Mouse (Mus musculus): ENCODE measurements around the gene Haao. TPM values are rescaled to one million over a fixed set of nuclear protein-coding genes. Genes with fewer than 3 reads are reported as not detected.

Haao gene
- total RNA-seq, 1 experiment from 2014 or later: 30.9 TPM

DNA sequence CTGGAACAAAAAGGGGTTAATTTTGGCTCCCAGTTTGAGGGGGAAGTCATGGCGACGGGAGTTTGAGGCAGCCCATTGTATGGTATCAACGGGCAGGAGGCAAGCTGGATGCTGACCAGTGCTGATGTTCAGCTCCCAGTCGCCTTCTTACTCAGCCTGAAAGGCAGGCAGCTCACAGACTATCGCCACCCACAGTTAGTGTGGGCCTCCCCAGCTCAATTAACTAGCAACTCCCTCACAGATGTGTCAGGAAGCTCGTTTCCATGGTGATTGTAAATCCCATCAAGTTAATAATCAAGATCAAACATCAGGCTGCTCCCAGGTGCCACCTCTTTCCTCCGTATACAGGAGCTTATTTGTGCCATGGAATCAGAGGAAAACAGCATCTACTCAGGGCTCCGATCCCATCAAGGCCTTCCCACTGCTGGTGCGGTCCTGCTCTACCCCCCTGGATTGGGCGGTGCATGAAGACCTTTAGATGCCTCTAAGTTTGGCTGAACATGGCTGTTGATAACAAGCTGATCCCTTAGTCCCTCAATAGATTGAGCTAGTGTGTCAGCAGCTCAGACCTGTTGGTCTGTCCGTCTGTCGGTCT is 1.4 kb upstream of the Haao start:
- ATAC-seq (replicated peaks in 1 of 2; ENCODE audit: insufficient read depth in 1 of 2, low FRiP score in 2 of 2, low TSS enrichment in 1 of 2, low read depth in 1 of 2, poor library complexity in 2 of 2, severe bottlenecking in 2 of 2): no peak

DNA sequence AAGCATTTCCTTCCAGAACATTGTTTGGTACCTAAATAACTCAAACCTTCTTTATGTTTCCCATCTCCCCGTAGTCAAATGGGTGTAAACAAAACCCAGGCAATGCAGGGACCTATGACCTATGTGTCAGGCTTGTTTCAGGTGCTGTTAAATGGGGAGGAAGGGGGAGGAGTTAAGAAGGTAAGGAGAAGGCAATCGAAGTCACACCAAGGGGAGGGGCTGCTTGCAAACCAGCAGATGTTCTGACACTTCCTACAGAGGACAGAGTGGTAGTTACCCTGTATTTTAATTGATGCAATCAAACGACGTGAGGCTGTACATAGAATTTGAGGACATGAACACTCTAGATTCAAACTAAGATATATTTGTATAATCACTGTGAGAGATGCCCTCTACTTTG is 719 bp upstream of the Haao start:
- ATAC-seq (replicated peaks in 1 of 2; ENCODE audit: insufficient read depth in 1 of 2, low FRiP score in 2 of 2, low TSS enrichment in 1 of 2, low read depth in 1 of 2, poor library complexity in 2 of 2, severe bottlenecking in 2 of 2): no peak

DNA sequence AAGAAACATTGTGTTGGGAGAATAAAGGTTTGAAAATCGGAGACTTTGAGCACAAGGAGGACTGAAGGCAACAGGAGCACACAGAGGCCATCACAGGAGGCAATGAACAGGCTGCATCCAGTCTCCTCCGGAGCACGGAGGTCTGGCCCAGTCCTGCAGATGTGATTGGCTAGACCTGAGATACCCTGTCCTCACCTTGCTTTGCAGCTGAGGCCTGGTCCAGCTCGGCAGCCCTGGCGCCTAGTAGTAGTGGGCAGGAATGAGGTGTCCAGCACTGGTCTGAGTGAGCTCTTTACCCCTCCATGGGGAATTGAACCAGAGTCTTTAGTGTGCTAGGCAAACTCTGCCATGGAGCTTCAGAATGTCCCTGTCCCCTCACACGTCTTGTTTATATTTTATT is 663 bp downstream of the Haao start:
- no peak for ATAC-seq (replicated peaks in 1 of 2; ENCODE audit: insufficient read depth in 1 of 2, low FRiP score in 2 of 2, low TSS enrichment in 1 of 2, low read depth in 1 of 2, poor library complexity in 2 of 2, severe bottlenecking in 2 of 2)

DNA sequence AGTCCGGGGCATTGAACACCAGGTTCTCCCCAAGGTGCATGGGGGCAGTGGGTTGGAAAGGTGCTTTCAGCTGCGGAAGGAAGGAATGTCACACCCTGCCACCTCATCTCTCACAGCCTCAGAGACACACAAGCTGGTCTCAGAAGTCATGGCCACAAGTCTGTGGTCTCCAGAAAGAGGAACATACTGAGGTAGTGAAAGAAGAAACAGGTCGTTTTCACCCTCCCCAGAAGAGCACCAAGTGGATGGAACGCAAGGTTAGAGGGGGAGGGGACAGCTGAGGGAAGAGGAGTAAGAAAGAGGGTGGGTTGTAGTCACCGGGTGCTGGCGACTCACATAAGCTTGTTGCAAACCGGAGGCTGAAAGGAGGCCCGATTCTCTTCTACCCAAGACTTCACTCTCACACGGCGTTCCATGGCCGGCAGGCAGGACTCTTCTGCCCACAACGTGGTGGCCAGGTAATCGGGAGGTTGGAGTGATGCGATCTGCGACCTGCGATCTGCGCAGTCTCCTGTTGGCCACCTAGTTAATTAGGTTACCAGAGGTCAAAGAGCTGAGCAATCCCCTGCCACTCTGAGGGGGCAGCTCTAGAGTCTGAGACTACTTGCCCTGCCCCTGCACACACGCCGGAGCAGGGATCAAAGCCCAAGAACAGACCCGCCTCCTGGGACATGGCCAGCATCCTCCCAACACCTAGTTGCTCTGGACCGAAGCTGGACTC is 1.3 kb downstream of the Haao start:
- ATAC-seq (replicated peaks in 1 of 2; ENCODE audit: insufficient read depth in 1 of 2, low FRiP score in 2 of 2, low TSS enrichment in 1 of 2, low read depth in 1 of 2, poor library complexity in 2 of 2, severe bottlenecking in 2 of 2): peak; percentile 83 to 86

DNA sequence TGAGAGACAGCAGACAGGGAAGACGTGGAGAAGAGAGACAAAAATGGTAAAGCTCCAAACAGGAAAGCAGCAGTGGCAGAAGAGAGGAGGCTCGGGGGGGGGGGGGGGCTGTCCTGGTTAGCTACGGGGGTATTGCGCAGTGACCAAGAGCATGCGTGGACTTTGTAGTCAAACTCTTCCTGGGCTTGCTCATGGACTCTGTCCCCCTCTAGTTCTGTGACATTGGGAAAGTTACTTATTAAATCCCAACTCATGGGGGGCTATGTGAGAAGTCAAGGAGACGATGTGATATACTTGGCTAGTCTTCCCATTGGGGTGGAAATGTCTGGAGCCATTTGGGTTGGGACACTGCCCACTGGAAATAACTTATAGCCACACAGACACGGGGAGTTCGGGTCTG is 2.2 kb downstream of the Haao start:
- ATAC-seq (replicated peaks in 1 of 2; ENCODE audit: insufficient read depth in 1 of 2, low FRiP score in 2 of 2, low TSS enrichment in 1 of 2, low read depth in 1 of 2, poor library complexity in 2 of 2, severe bottlenecking in 2 of 2): no peak

DNA sequence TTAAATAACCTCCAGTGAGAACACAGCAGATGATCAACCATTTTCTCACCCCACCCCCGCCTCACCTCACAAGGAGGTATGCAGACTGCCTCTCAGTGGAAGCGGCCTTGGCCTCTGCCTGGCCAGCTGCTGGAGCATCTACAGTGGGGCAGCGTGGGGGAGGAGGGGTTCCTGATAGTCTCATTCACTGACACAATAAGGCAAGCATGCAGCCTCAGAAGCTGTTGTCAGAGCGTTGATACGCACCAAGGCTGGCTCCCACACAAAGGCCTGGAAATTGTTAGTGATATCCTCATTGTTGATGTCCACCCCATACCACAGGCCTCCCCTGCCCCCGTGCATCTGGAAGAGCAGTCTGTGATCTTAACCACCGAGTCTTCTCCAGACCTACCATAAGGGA is 4.0 kb downstream of the Haao start:
- ATAC-seq (replicated peaks in 1 of 2; ENCODE audit: insufficient read depth in 1 of 2, low FRiP score in 2 of 2, low TSS enrichment in 1 of 2, low read depth in 1 of 2, poor library complexity in 2 of 2, severe bottlenecking in 2 of 2): no peak

DNA sequence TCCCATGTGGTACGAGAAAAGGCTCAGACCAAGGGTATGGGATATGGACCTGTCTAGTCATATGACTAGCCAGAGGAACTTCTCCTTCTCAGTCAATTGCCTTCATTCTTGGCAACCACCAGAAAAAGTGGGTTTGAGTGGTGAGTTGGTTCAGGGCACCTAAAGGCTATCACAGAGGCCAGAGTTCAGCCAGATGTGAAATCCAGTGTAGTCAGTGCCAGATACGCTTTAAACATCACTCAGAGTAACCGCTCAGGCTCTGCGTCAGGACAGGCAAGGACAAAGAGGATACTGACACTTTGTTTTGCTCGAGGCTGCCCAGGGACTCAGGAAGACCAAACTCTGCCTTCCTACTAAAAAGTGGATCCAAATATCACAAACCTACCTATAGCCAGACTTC is 6.8 kb downstream of the Haao start:
- ATAC-seq (replicated peaks in 1 of 2; ENCODE audit: insufficient read depth in 1 of 2, low FRiP score in 2 of 2, low TSS enrichment in 1 of 2, low read depth in 1 of 2, poor library complexity in 2 of 2, severe bottlenecking in 2 of 2): no peak

DNA sequence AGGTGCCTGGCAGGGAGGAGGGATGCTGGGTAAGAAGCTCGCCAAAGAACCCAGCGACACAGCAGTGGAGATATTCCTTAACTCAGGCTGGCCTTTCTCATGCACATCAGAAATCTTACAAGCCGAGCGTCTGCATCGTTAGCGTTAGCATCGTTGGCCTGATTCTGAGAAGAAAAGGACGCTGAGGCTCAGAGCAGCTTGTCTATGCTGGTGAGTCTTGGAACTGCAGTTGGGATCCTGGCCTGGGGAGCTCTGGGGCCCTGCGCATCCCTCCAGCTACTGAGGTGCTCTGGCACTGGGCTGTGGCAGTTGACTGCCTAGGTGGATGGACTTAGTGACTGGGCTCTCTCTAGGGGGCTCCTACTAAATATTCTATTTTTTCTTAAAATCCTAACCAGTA is 8.6 kb downstream of the Haao start:
- ATAC-seq (replicated peaks in 1 of 2; ENCODE audit: insufficient read depth in 1 of 2, low FRiP score in 2 of 2, low TSS enrichment in 1 of 2, low read depth in 1 of 2, poor library complexity in 2 of 2, severe bottlenecking in 2 of 2): peak in 1 of 2 experiments; percentile 25; a peak in 1 of 4 replicates

DNA sequence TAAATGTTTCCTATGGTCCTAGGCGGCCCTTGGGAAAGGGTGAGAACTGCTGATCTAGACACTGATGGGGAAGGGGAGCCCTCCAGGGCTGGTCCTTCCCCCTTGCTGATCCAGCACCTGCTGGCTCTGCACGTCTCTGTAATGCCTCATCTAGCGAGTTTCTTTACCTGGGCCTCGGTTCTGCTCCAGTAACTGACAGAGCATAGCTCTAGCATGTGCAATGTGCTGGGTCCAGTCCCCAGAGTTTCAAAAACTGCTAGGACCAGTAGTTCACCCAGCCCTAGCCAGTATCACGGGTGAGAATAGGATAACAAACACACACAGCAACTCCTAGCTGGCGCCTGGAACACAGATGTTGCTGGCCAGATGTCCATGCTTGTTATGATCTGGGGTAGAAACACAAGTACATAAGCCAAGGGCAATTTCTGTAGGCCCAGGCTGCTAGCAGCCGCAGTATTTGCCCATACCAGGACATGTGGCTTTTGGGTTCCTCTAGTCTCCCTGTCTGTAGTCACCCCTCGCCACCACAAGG is 10.0 kb downstream of the Haao start:
- no peak for ATAC-seq (replicated peaks in 1 of 2; ENCODE audit: insufficient read depth in 1 of 2, low FRiP score in 2 of 2, low TSS enrichment in 1 of 2, low read depth in 1 of 2, poor library complexity in 2 of 2, severe bottlenecking in 2 of 2)

DNA sequence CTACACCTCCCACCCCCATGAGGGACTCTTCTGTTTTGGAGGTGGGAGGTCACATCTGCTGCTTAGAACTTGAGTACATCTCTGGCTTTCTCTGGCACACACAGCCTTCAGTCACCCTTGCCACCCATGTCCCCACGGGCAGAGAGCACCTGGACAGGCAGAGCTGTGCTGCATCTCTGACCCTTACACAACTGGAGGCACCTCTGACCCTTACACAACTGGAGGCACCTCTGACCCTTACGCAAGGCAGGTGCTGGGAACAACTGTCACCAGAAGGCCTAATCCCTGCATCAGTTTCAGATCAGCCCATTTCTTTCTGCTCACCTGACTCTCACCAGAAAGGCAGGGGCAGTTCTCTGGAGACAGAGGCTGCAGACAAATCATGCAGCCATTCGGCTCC is 11.7 kb downstream of the Haao start:
- no peak for ATAC-seq (replicated peaks in 1 of 2; ENCODE audit: insufficient read depth in 1 of 2, low FRiP score in 2 of 2, low TSS enrichment in 1 of 2, low read depth in 1 of 2, poor library complexity in 2 of 2, severe bottlenecking in 2 of 2)

DNA sequence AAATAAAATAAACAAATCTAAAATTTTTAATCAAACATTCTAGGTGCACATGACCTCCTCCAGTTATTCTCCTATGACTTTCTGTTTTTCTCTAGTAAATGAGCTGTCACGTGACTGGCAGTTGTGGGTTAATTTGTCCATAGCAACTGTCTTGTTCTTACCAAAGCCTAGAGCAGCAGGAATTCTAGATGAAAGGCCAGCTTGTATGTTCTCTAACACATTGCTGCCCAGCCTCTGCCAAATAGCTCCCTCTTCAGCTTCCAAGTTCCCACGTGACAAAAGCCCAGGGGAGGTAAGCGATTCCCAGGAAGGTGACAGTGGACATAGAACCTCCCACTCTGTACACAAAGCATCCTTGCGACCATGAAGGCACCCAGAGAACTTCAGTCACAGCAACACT is 13.6 kb downstream of the Haao start:
- no peak for ATAC-seq (replicated peaks in 1 of 2; ENCODE audit: insufficient read depth in 1 of 2, low FRiP score in 2 of 2, low TSS enrichment in 1 of 2, low read depth in 1 of 2, poor library complexity in 2 of 2, severe bottlenecking in 2 of 2)

DNA sequence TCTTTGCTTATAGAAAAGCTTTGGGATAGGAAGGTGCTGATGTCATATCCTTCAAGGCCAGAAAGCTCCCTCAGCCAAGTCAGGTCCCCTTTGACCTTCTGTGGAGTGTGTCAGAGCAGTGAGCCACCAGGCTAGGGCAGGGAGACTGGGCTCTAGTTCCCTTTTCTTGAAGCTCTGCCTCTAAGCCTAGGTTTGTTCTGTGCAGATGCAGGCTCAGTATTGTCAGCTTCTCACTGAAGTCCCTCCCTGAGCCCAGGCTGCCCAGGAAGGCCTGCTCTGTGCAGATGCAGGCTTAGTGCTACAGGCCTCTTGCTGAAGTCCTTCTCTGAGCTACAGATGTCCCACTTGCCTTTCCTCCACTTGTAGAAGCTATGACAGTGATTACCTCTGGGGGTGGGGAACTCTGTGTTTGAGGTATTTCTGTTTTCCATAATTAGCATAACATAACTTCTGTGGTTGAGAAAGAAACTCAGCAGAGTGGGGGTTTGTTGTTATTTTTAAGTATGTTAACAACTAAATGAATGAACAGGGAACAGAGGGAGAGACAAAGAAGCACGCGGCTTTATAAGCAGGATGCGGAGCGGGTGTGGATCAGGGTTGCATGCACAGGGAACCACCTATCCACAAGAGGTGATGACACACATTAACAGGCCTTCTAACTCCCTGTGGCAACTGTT is 17.0 kb downstream of the Haao start:
- peak; percentile 74 to 77 for ATAC-seq (replicated peaks in 1 of 2; ENCODE audit: insufficient read depth in 1 of 2, low FRiP score in 2 of 2, low TSS enrichment in 1 of 2, low read depth in 1 of 2, poor library complexity in 2 of 2, severe bottlenecking in 2 of 2)

DNA sequence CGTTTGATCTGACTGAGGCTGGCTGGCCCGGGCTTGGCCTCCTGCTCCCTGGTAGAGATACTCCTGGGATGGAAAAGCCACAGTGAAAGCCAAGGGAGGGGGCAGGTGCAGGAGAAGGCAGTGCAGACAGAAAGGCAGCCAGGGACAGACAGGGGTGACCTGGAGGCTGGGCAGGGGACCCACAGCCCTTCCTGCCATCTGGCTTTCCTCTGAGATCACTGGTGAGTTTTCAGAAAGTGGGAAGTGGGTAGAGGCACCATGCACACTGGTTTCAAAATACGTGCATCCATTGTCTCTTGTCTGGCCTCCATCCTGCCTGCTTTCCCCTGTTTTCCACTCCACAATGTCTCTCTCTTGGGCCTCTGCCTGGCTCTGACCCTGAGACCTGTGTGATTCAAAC is 18.4 kb downstream of the Haao start:
- peak; percentile 22 to 55; a peak in 3 of 4 replicates for ATAC-seq (replicated peaks in 1 of 2; ENCODE audit: insufficient read depth in 1 of 2, low FRiP score in 2 of 2, low TSS enrichment in 1 of 2, low read depth in 1 of 2, poor library complexity in 2 of 2, severe bottlenecking in 2 of 2)

DNA sequence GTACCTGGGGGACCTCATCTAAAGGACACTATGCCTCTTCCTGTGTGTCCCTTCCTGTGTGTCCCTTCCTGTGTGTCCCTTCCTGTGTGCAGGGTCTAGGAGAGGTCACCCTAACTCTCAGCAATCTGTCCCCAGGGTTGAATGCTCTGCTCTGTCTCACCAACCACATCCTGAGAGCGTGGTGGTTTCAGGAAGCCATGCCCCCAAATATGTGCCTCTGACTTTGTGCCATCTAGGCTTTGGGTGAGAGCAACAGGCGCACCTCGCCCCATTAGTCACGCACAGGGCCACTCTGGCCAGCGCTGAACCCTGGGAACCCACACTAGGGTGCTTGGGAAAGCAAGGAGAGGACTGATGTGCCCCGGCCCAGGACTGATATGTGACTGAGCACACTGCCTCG is 23.9 kb downstream of the Haao start:
- peak; percentile 43 to 67 for ATAC-seq (replicated peaks in 1 of 2; ENCODE audit: insufficient read depth in 1 of 2, low FRiP score in 2 of 2, low TSS enrichment in 1 of 2, low read depth in 1 of 2, poor library complexity in 2 of 2, severe bottlenecking in 2 of 2)

DNA sequence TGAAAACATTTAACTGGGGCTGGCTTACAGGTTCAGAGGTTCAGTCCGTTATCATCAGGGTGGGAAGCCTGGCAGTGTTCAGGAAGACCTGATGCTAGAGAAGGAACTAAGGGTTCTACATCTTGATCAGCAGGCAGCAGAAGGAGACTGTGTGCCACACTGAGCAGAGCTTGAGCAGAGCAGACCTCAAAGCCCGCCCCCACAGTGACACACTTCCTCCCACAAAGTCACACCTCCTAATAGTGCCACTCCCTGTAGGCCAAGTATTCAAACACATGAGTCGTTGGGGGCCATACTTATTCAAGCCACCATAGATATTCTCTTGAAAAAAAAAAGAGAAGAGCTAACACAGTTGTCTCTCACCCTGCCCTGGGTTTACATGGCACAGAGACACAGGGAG is 25.9 kb downstream of the Haao start:
- ATAC-seq (replicated peaks in 1 of 2; ENCODE audit: insufficient read depth in 1 of 2, low FRiP score in 2 of 2, low TSS enrichment in 1 of 2, low read depth in 1 of 2, poor library complexity in 2 of 2, severe bottlenecking in 2 of 2): no peak

DNA sequence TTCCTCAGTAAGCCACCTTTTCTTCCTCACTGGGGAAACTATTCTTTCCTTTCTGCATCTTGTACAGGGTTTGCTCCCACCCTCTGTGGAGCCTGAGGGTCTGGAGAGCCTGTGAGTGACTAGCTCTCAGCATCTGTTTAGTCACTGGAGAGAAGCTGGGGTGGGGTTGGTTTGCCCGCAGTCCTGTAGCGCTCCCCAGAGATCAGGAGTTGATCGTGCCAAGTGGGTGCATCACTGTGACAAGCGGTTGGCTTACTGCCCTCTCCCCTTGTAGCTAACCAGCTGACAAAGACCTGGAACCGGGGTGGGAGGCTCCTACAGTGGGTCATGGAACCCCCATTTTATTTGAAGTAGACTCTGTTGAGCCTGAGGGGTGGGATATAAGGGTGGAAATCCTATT is 27.1 kb downstream of the Haao start:
- ATAC-seq (replicated peaks in 1 of 2; ENCODE audit: insufficient read depth in 1 of 2, low FRiP score in 2 of 2, low TSS enrichment in 1 of 2, low read depth in 1 of 2, poor library complexity in 2 of 2, severe bottlenecking in 2 of 2): no peak

DNA sequence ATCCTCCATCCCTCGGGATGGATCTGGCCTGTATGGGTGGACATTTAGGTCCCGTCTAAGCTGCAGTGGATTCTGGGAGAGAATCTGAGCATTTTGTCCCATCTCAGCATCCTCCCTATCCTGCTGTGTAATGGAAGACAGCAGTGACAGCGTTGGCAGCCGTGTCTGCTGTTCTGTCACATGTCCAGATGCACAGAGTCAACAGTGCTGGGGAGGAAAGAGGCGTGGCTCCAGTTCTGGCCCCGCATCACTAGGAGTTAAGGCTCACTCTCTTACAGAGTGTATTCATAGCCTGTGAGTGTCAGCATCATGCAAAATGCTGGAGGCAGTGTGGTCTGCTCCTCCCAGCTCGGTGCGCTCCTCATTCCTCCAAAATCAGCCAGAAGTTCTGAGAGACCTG is 28.3 kb downstream of the Haao start:
- no peak for ATAC-seq (replicated peaks in 1 of 2; ENCODE audit: insufficient read depth in 1 of 2, low FRiP score in 2 of 2, low TSS enrichment in 1 of 2, low read depth in 1 of 2, poor library complexity in 2 of 2, severe bottlenecking in 2 of 2)

DNA sequence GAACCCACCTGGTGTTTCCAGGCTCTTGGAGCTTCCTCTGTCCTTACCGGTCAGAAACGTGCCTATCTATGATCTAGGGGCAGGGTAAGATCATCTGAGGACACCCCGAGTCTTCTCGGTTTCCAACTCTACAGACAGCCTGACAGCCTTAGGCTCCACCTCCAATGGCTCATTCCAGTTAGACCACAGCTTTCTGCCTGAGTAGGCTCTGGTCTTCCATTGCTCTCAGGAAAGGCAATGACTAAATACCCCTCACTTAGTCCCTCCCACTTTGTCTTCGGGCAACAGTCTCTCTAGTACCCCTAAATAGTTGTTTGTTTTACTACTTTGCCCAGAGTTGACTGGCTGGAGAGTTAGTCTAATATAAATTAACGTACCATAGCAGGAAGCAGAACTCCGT is 30.8 kb downstream of the Haao start:
- ATAC-seq (replicated peaks in 1 of 2; ENCODE audit: insufficient read depth in 1 of 2, low FRiP score in 2 of 2, low TSS enrichment in 1 of 2, low read depth in 1 of 2, poor library complexity in 2 of 2, severe bottlenecking in 2 of 2): peak in 1 of 2 experiments; percentile 27; a peak in 1 of 4 replicates
